Mouse (Mus musculus): ENCODE data around the gene Gpatch4.

Gene Gpatch4

GRCm38 (mm10) chr3:88030608-88031395 lies 12.1 kb upstream of the Gpatch4 start:
- peak; percentile 17 for DNase-seq (ENCODE audit: low spot score)

DNA sequence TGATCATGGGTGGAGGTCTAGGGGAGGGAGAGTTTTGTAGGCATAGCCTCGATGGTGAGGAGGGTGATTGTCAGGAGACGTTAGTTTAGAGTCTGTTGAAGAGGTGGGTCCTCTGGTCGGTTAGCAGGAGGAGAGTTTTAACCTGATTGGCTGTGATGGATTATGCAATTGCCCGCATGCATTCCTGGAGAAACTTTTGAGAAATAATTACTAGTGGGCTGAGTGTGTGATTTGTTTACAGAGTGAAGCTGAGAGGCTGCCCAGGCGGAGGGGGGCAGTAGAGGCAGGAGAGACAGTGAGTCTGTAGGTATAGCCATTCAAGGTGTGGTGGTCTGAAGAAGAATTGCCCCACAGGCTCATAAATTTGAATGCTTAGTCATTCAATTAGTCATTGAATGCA lies 9.4 kb upstream of the Gpatch4 start:
- no peak for DNase-seq (ENCODE audit: low spot score)

DNA sequence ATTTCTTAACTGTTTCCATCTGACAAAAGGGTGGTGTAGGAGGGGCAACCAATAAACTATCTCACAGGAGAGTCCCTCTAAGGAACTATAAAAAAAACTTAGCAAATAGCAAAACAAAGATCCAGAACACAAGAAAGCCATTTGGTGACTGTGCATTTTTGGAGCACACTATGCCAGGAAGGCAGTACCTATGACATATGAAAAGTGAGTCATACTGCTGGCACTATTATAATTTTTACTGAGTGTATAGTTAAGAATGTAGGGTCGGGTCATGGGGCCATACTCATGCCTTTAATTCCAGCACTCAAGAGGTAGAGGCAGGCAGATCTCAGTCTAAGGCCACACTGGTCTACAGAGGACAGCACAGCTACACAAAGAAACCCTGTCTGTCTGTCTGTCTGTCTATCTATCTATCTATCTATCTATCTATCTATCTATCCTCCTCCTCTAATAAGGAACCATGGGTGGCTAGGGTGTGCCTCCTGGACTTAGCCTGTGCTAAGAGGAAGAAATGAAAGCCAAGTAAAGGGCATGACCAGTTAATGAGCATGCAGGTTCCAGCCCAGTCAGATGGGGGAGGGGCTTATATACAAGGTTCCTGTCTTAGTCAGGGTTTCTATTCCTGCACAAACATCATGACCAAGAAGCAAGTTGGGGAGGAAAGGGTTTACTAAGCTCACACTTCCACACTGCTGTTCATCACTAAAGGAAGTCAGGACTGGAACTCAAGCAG lies 7.2 kb upstream of the Gpatch4 start:
- DNase-seq (ENCODE audit: low spot score): no peak

DNA sequence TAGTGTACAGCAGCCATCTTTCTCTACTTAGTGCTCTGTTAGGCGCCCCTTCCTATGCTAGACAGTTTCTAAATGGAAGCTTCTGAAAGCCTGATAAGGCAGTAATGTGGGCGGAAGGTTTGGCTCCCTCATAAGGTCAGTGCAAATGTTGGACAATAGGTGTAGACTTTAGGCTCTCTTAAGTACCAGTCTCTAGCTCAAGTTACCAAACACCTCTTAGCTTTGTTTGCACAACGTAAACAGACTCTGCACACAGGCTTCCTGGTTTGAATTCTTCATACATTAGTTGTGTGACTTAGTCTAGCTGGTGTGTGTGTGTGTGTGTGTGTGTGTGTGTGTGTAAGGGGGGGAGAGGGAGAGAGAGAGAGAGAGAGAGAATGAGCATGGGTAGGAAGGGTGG lies 6.6 kb downstream of the Gpatch4 start:
- no peak for DNase-seq (ENCODE audit: low spot score)

DNA sequence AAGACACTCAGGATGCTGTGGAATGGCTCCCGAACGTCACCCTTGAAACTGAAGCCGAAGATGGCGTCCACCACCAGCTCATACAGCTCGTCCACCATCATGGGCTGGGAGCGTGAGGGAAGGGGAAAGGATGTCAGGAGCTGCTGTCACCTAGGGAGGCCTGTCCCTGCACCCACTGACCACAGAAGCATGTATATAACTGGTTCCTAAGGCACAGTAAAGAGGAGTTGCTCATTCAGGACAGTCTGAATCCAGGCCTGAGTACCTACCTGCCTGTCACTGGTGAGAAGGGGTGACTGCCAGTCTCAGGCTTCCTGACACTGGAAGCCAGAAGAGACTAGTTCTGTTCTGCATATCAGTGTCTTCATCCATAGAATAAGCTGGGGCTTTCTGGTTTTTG lies 14.1 kb downstream of the Gpatch4 start:
- no peak for DNase-seq (ENCODE audit: low spot score)

GRCm38 (mm10) chr3:88057902-88058696 lies 15.2 kb downstream of the Gpatch4 start, which contains the start of gene Naxe:
Gene Naxe (minus strand): TSS chr3:88058495.
- peak; percentile 80 for DNase-seq (ENCODE audit: low spot score)

GRCm38 (mm10) chr3:88068386-88068785 lies 25.5 kb downstream of the Gpatch4 start:
- no peak for DNase-seq (ENCODE audit: low spot score)

DNA sequence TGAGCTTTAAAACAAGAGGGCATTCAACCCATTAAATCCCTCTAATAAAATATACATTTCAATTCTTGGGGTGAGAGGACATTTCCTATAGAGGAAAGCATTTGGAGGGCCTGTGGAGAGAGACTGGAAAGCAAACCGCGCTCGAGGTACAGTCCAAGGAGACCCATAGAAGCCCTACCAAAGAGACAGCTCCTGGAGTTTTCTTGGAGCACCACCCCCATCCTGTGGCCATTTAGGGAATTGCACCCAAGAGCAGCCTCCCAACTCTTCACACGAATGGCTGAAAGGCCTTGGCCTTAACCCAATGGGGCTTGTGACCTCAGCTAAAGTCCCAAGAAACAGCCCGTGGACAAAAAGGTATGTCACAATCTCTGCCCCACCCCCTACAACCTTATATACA lies 28.9 kb downstream of the Gpatch4 start:
- DNase-seq (ENCODE audit: low spot score): peak; percentile 86

- DNase-seq (ENCODE audit: low spot score): no peak
Measured at GRCm38 (mm10) chr3:88073631-88074030, 30.7 kb downstream of the Gpatch4 start.

DNA sequence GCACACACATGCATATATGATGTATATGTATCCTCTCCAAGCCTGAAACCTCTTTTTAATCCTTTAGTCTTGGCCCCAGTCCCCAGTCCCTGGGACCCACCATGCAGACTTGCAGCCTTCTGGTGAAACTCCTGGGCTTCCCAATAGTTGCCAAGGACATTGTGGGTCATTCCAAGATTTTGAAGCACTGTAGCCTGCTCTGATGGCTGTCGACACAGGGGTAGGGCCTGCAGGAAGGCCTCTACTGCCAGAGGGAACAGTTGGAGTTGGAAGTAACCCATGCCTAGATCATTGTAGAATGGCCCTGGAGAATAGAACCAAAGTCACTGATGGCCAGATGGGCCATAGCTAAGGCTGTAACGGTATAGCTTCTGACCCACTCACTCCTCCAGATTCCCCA lies 31.4 kb downstream of the Gpatch4 start:
- DNase-seq (ENCODE audit: low spot score): no peak

DNA sequence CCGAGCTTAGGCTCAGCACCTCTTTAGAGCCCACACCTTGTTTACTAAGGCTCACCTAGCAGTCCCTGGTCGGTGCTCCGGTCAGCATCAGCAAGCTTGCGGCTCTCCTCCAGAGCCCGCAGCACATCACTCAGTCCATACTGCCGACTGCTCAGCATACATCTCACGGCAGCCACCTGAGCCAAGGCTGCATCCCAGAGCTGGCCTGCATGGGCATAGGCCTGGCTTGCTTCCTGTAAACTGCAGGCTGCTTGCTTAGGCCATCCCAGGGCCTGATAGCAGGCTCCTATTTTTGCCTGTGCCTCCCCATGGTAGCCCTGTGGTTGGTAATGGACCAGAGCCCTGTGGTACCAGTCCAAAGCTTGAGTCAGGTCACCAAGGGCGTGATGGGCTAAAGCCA lies 31.9 kb downstream of the Gpatch4 start:
- DNase-seq (ENCODE audit: low spot score): no peak

DNA sequence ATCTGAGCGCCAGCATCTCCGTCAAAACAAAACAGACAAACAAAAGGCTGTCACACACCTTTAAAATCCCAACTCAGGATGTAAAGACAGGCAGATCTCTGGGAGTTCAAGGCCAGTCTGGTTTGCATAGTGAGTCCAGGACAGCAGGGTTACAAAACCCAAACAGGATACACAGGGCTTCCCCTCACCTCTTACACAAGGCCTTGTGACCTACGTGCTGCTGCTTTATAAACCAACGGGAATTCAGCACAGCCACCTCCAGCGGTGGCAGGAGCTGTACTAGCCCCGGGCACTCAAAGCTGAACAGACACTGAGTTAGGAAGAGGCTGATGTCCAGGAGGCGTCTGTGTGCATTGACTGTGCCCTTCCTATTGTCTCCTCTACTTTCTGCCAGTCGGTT lies 34.5 kb downstream of the Gpatch4 start:
- no peak for DNase-seq (ENCODE audit: low spot score)

GRCm38 (mm10) chr3:88078204-88078603 lies 35.3 kb downstream of the Gpatch4 start, which contains the start of gene Ttc24:
Gene Ttc24 (minus strand): TSS chr3:88078304.
- DNase-seq (ENCODE audit: low spot score): no peak

GRCm38 (mm10) chr3:88081345-88082223 lies 38.7 kb downstream of the Gpatch4 start, which contains the start of gene Iqgap3:
Gene Iqgap3 (plus strand): TSS chr3:88081971.
- peak; percentile 85 for DNase-seq (ENCODE audit: low spot score)

- DNase-seq (ENCODE audit: low spot score): no peak
Measured at GRCm38 (mm10) chr3:88082224-88082618, 39.3 kb downstream of the Gpatch4 start.

- DNase-seq (ENCODE audit: low spot score): no peak
Measured at GRCm38 (mm10) chr3:88082663-88083062, 39.8 kb downstream of the Gpatch4 start.

GRCm38 (mm10) chr3:88084001-88084400 lies 41.1 kb downstream of the Gpatch4 start:
- no peak for DNase-seq (ENCODE audit: low spot score)

GRCm38 (mm10) chr3:88085459-88085858 lies 42.6 kb downstream of the Gpatch4 start:
- no peak for DNase-seq (ENCODE audit: low spot score)

- no peak for DNase-seq (ENCODE audit: low spot score)
Measured at GRCm38 (mm10) chr3:88087688-88088087, 44.8 kb downstream of the Gpatch4 start.

- DNase-seq (ENCODE audit: low spot score): no peak
Measured at GRCm38 (mm10) chr3:88090106-88090505, 47.2 kb downstream of the Gpatch4 start.

GRCm38 (mm10) chr3:88090616-88091015 lies 47.7 kb downstream of the Gpatch4 start:
- no peak for DNase-seq (ENCODE audit: low spot score)
